Mouse (Mus musculus): ENCODE data around the gene Traip. TPM values are rescaled to one million over a fixed set of nuclear protein-coding genes. Genes with fewer than 3 reads are reported as not detected.

Gene Traip
- 43.2 and 45.9 TPM in 2 replicates for polyA plus RNA-seq (2016; fragmentation: Nextera tagmentation; extraction: Ambion mirVana)

DNA sequence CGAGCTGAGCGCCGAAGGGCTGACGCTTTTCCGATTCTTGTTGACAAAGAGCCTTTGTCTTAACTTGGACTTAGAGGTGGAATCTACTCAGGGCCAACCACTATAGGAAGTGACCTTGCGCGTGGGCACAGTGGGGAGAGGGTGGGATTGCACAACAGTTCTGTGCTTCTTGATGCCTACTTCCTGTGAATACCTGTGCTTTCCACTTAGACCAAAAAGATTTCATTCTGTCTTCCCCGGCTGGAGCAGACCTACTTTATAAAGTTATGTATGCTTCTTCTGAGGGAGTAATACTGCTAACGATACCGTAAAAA is at the start of gene Traip:
Traip (plus strand) TSS at position 215 of the 314 bp plus-strand sequence.
- H3K9me3 ChIP-seq (replicated peaks) = no peaks in the 10 kb centered on the region
- peak within 1 kb of the TSS; percentile 70 for H3K4me3 ChIP-seq
- DNase-seq (ENCODE audit: low spot score) = no peak
- peak within 1 kb of the TSS; percentile 85 for H3K27ac ChIP-seq
- WGBS = 93% methylated on average over 10 of the region's 10 CpGs
- H3K36me3 ChIP-seq = peaks cover 18% of the 10 kb centered on the region
- H3K4me1 ChIP-seq = peaks cover 21% of the 10 kb centered on the region
- H3K27me3 ChIP-seq (ENCODE audit: low read depth, poor library complexity, severe bottlenecking) = no peaks in the 10 kb centered on the region

DNA sequence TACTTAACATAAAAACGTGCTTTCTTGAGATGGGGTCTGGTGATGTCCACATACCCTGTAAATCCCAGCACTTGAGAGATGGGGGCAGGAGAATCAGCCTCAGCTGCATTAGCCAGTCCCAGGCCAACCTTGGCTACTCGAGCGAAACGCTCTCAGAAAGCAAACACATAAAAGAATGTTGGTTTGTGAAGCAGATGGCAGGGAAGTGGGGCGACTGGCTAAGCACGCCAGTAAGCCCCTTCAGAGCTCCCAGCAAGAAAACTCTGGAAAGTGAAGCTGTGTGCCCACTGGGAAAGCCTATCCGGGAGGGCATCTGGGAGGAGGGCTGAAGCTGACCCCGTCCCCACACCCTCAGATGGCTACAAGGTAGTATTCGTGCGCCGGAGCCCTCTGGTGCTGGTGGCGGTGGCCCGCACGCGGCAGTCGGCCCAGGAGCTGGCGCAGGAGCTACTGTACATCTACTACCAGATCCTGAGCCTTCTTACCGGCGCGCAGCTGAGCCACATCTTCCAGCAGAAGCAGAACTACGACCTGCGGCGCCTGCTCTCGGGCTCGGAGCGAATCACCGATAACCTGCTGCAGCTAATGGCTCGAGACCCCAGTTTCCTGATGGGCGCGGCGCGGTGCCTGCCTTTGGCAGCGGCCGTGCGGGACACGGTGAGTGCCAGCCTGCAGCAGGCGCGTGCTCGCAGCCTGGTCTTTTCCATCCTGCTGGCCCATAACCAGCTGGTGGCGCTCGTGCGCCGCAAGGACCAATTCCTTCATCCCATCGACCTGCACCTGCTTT is 48.9 kb upstream of the Traip start:
- Histone ChIP-seq H3K4me1 (peaks cover 23% of the 10 kb centered on the region), H3K27me3 (ENCODE audit: low read depth, poor library complexity, severe bottlenecking) (peaks cover 37% of the 10 kb centered on the region), H3K27ac (peak overlapping the region; percentile 4; the same call in 1 of the 2 replicates), H3K4me3 (peak overlapping the region; percentile 54), H3K9me3 (replicated peaks) (no peaks in the 10 kb centered on the region), H3K36me3 (peaks cover 10% of the 10 kb centered on the region)
- DNase-seq (ENCODE audit: low spot score) = peak; percentile 85
- 4% methylated on average over 44 of the region's 44 CpGs for WGBS

DNA sequence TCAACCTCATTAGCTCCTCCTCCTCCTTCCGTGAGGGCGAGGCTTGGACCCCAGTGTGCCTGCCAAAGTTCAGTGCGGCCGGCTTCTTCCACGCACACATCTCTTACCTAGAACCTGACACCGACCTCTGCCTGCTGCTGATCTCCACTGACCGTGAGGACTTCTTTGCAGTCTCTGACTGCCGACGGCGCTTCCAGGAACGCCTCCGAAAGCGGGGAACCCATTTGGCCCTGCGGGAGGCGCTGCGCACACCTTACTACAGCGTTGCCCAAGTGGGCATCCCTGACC is 48.4 kb upstream of the Traip start:
- 13% methylated on average over 17 of the region's 17 CpGs for whole genome bisulfite sequencing
- peaks cover 37% of the 10 kb centered on the region for H3K27me3 ChIP-seq (ENCODE audit: low read depth, poor library complexity, severe bottlenecking)
- H3K4me3 ChIP-seq = peak overlapping the region; percentile 54
- H3K4me1 ChIP-seq = peaks cover 29% of the 10 kb centered on the region
- no peaks in the 10 kb centered on the region for H3K9me3 ChIP-seq (replicated peaks)
- peaks cover 10% of the 10 kb centered on the region for H3K36me3 ChIP-seq
- no peak for DNase-seq (ENCODE audit: low spot score)
- no peak overlapping the region; the same call in 1 of the 2 replicates for H3K27ac ChIP-seq

DNA sequence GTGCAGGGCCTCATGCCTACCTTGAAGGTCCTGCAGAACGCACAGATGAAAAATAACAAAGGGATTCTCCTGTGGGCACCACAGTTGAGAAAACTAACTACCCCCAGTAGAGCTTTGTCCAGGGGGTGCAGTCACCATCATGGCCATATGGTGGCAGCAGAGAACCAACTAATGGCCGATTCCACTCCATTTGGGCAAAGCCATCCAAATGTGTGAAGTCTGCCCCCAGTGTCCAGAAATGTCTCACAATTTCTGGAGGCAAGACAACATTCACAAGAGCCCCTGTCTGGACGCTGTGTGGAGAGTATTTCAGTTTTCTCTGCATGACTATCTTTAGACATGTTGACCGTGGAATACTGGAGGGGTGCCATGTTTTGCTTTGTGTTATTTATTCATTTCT is 45.2 kb upstream of the Traip start:
- WGBS = 9% methylated on average over 4 of the region's 4 CpGs
- Histone ChIP-seq H3K27me3 (ENCODE audit: low read depth, poor library complexity, severe bottlenecking) (peaks cover 56% of the 10 kb centered on the region), H3K27ac (no peak overlapping the region), H3K4me3 (no peak overlapping the region), H3K36me3 (peaks cover 7% of the 10 kb centered on the region), H3K9me3 (replicated peaks) (no peaks in the 10 kb centered on the region), H3K4me1 (peaks cover 56% of the 10 kb centered on the region)
- DNase-seq (ENCODE audit: low spot score) = peak; percentile 92

DNA sequence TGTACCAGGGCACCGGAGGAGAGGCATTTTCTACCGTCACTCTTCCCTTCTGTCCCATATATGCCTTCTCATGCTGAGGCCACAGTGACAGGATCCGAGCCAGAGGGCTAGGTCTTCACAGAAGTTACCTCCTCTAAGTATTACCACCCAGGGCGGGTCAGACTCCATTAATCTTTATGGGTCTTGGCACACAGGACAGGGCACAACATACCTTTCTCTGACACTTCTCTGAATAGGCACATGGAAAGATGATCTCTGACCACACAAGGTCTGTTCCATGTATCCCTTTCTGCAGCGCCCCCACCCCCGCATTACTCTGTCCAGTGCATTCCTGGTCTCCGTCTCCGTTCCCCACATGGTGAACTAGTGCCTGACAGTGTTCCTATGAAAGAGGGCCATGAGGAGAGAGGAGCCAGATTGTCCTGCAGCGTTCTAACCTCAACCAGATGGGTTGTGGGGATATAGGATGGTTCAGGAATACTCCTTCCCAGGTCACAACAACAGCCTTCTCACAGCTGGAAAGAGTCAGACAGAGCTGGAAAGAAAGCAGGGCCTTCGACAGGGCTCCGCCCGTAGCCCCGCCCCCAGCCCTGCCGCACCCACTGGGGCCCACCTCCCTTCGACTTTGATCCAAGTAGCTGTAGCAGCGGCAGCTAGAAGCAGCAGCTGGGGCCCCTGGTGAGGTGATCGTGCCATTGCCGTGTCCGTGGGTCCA is 43.5 kb upstream of the Traip start, which contains the start of gene Mst1r:
Mst1r (plus strand) TSS at position 622 of the 715 bp plus-strand sequence.
- 21% methylated on average over 19 of the region's 19 CpGs for WGBS
- peaks cover 43% of the 10 kb centered on the region for H3K4me1 ChIP-seq
- peaks cover 39% of the 10 kb centered on the region for H3K27me3 ChIP-seq (ENCODE audit: low read depth, poor library complexity, severe bottlenecking)
- peak; percentile 84 for DNase-seq (ENCODE audit: low spot score)
- H3K27ac ChIP-seq = peak within 1 kb of the TSS; percentile 75
- H3K4me3 ChIP-seq = peak within 1 kb of the TSS; percentile 50
- H3K9me3 ChIP-seq (replicated peaks) = no peaks in the 10 kb centered on the region
- H3K36me3 ChIP-seq = no peaks in the 10 kb centered on the region

DNA sequence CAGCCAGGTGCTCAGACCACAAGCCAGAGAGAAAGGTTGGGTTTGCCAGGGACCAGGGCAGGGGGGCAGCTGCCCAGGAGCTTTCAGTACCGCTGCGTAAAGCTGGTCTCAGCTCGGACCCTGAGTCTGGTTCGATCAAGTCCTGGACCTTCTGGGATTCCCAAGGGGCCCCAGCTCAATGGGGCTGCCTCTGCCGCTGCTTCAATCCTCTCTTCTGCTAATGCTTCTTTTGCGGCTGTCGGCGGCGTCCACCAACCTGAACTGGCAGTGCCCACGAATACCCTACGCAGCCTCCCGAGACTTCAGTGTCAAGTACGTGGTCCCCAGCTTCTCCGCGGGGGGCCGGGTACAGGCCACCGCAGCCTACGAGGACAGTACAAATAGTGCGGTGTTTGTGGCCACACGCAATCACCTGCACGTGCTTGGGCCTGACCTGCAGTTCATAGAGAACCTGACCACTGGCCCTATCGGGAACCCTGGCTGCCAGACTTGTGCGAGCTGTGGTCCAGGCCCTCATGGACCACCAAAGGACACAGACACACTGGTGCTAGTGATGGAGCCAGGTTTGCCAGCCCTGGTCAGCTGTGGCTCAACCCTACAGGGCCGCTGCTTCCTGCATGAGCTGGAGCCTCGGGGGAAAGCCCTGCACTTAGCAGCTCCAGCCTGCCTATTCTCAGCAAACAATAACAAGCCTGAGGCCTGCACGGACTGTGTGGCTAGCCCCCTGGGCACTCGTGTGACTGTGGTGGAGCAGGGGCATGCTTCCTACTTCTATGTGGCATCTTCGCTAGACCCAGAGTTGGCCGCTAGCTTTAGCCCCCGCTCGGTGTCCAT is 42.8 kb upstream of the Traip start:
- 52% methylated on average over 31 of the region's 31 CpGs for WGBS
- peak overlapping the region; percentile 50 for H3K4me3 ChIP-seq
- DNase-seq (ENCODE audit: low spot score) = no peak
- peak overlapping the region; percentile 75 for H3K27ac ChIP-seq
- H3K36me3 ChIP-seq = no peaks in the 10 kb centered on the region
- peaks cover 32% of the 10 kb centered on the region for H3K27me3 ChIP-seq (ENCODE audit: low read depth, poor library complexity, severe bottlenecking)
- peaks cover 36% of the 10 kb centered on the region for H3K4me1 ChIP-seq
- H3K9me3 ChIP-seq (replicated peaks) = no peaks in the 10 kb centered on the region

DNA sequence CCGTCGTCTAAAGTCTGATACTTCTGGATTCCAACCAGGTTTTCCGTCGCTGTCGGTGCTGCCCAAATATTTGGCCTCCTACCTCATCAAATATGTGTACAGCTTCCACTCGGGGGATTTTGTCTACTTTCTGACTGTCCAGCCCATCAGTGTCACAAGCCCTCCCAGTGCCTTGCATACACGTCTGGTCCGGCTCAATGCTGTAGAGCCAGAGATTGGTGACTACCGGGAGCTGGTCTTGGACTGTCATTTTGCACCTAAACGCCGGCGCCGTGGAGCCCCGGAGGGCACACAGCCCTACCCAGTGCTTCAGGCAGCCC is 42.2 kb upstream of the Traip start:
- Histone ChIP-seq H3K9me3 (replicated peaks) (no peaks in the 10 kb centered on the region), H3K4me3 (no peak overlapping the region), H3K4me1 (peaks cover 36% of the 10 kb centered on the region), H3K36me3 (no peaks in the 10 kb centered on the region), H3K27me3 (ENCODE audit: low read depth, poor library complexity, severe bottlenecking) (peaks cover 26% of the 10 kb centered on the region), H3K27ac (no peak overlapping the region; the same call in 1 of the 2 replicates)
- DNase-seq (ENCODE audit: low spot score) = no peak
- WGBS = 86% methylated on average over 14 of the region's 14 CpGs

DNA sequence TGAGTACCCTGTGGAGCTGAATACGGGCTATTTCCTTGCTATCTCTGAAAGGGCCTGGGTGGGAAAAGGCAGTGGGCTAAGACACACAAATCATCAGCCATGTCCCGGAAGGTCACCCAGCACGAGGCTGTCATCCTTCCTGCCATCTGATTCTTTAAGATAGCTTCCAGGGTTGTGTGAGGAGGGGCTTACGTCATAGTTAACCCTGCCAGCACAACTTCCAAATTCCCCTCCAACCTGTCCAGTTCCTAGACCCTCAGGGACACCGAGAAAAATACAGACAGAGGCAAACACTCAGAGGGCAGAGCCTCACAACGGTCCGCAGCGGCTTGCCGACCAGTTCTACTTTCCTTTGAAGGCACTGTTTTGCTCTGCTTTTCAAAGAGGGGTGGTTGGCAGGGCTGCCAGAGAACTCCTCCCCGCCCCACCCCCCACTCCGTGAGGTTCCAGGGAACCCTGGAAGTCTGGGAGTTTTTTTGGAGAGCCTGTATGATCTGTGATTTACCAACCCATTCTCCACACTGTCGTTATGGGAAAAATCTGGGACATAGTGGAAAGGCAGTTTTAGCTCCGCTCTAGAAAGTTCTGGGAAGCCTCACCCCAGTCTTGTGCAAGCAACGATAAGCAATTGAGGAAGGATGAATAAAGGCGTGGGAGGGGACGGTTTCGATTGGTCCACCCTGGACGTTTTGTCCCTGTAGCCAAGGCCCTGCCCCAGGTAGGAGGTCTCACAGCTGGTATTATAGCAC is 41.4 kb upstream of the Traip start:
- no peak for DNase-seq (ENCODE audit: low spot score)
- Histone ChIP-seq H3K4me1 (peaks cover 36% of the 10 kb centered on the region), H3K27ac (no peak overlapping the region), H3K36me3 (no peaks in the 10 kb centered on the region), H3K27me3 (ENCODE audit: low read depth, poor library complexity, severe bottlenecking) (peaks cover 25% of the 10 kb centered on the region), H3K9me3 (replicated peaks) (no peaks in the 10 kb centered on the region), H3K4me3 (no peak overlapping the region)
- 36% methylated on average over 18 of the region's 18 CpGs for WGBS

DNA sequence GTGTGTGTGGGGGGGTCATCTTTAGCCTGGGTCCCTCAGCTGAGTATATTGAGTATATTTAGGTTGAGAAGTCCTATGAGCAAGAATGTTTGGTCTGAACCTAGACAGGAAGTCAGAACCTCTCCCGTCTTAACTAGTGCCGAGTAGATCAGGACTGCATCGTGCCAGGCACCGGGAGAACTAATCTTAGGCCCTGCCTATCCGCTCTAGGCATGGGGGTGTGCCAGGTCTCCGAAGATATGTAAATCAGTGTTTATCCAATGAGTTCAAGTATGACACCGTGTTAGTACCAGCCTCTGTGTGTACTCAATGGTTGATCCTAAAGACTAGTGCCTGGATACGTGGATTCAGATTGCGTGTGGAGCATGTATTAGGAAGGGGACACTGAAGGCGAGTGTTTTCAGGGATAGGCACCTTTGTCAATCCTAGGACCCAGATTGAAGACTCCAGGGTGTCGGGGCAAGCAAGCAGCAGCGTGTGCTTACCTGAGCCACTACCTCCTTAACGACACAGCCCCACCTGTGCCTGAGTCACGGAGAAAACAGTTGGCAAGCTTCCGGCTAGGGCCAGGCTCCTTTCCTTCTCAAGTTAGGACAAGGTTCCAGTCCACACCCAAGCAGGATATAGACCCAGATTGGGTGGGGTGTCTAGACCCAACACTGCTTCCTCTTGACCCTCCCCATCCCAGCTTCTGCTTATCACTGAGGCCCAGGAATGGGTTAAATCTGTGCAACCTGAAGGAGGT is 39.7 kb upstream of the Traip start:
- Histone ChIP-seq H3K9me3 (replicated peaks) (no peaks in the 10 kb centered on the region), H3K27ac (no peak overlapping the region), H3K4me3 (no peak overlapping the region), H3K4me1 (peaks cover 39% of the 10 kb centered on the region), H3K36me3 (no peaks in the 10 kb centered on the region), H3K27me3 (ENCODE audit: low read depth, poor library complexity, severe bottlenecking) (peaks cover 28% of the 10 kb centered on the region)
- 91% methylated on average over 15 of the region's 15 CpGs for WGBS
- DNase-seq (ENCODE audit: low spot score) = no peak

DNA sequence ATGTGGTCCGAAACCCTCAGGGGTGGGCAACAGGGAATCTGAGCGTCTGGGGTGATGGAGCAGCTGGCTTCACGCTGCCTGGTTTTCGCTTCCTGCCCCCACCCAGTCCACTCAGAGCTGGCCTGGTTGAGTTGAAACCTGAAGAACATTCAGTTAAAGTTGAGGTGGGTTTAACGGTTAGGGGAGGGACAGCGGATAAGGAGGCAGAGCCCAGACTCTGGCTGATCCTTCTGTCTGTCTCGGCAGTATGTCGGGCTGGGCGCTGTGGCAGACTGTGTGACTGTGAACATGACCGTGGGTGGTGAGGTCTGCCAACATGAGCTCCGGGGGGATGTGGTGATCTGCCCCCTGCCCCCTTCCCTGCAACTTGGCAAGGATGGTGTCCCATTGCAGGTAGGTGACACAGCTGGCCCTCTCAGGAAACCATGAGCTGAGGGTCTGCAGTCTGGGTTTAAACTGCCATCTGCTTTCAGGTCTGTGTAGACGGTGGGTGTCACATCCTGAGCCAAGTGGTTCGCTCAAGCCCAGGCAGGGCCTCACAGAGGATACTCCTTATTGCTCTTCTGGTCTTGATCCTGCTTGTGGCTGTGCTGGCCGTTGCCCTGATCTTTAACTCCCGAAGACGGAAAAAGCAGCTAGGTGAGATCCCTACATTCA is 35.0 kb upstream of the Traip start:
- H3K27ac ChIP-seq = no peak overlapping the region
- H3K4me3 ChIP-seq = no peak overlapping the region
- peaks cover 16% of the 10 kb centered on the region for H3K4me1 ChIP-seq
- no peak for DNase-seq (ENCODE audit: low spot score)
- no peaks in the 10 kb centered on the region for H3K36me3 ChIP-seq
- whole genome bisulfite sequencing = 79% methylated on average over 16 of the region's 16 CpGs
- no peaks in the 10 kb centered on the region for H3K9me3 ChIP-seq (replicated peaks)
- 0 out of 2 replicates have a peak, but pooled peaks cover 9% of the 10 kb centered on the region for H3K27me3 ChIP-seq (ENCODE audit: low read depth, poor library complexity, severe bottlenecking)

DNA sequence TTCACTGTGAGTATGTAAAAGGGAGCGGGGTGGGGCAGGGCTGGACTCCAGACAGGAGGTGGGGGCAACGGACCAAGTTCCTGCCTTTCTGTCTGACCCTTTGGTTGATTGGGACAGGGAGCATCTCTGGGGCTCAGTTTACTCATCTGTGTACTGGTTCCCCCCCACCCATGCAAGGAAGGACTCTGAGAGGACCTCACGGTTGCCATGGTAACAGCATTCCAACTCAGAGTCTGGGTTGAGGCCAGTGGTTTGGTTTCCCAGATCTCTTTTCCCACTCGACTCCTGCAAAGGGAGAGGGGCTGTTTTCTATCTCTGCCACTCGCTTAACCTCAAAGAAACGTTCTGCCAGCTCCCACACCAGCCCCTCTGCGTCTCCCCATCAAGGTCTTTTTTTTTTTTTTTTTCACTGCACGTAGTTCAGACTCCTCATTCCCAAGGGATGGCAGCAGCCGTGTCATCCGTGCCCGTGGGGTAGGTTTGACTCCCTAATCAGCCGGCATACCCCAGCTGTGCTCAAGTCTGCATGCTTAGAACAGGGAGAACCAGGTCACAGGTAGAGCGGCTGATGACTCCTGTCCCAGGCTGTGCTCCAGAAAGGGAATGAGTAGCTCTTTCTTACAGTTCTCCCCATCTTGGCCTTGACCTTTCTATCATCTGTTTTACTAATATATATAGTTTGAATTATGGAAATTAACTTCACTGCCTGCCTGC is 31.9 kb upstream of the Traip start:
- H3K27ac ChIP-seq = peak overlapping the region; percentile 43; the same call in 1 of the 2 replicates
- no peak overlapping the region for H3K4me3 ChIP-seq
- 46% methylated on average over 13 of the region's 13 CpGs for WGBS
- no peak for DNase-seq (ENCODE audit: low spot score)
- peaks cover 16% of the 10 kb centered on the region for H3K4me1 ChIP-seq
- no peaks in the 10 kb centered on the region for H3K9me3 ChIP-seq (replicated peaks)
- H3K36me3 ChIP-seq = no peaks in the 10 kb centered on the region
- 0 out of 2 replicates have a peak, but pooled peaks cover 9% of the 10 kb centered on the region for H3K27me3 ChIP-seq (ENCODE audit: low read depth, poor library complexity, severe bottlenecking)

Data from limb, embryonic 10.5 days (tissue).